Mouse (Mus musculus) erythroblast, adult 5-6 weeks (primary cell): ENCODE results near the gene Kpna1. TPM values are rescaled to one million over a fixed set of nuclear protein-coding genes. Genes with fewer than 3 reads are reported as not detected.
"Not testable (repeated sequence)": the region's sequence is repeated elsewhere in the genome, so short reads cannot be mapped to it uniquely, and the experiment has no call there.

Source experiments
- ATAC-seq: replicated peaks from 2 replicates; pipeline ENCODE4 v1.8.0; 2016; ENCODE audit warnings: moderate number of reproducible peaks, mild to moderate bottlenecking, moderate TSS enrichment, inconsistent platforms; ENCODE audit not compliant: poor library complexity, low FRiP score, severe bottlenecking
- total RNA-seq, 2 experiments: library from RNA; stranded (forward) in 1 of 2; stranded (reverse) in 1 of 2; fragments of 150-400 nt in 1 of 2; fragments of 200-764, 138-1000 nt in 1 of 2; gene quantifications; 2 replicates each; pipeline versions ENCODE4 v1.2.3 to v1.2.4; 2015 to 2017; ENCODE audit warnings: low replicate concordance in 2 of 2

The Kpna1 gene
- total RNA-seq (2015; ENCODE audit: low replicate concordance), result 29.8 and 43.5 TPM in 2 replicates
- total RNA-seq (2017; ENCODE audit: low replicate concordance), result 34.3 and 55.9 TPM in 2 replicates

- not testable (repeated sequence) for ATAC-seq
Measured at GRCm38 (mm10) chr16:35978450-35978849, at the start of gene Kpna1. Gene Kpna1 (plus strand): TSS chr16:35978750.

GRCm38 (mm10) chr16:35932179-35933055 is 46.1 kb upstream of the Kpna1 start:
- ATAC-seq, result no peak

- ATAC-seq, result no peak
Measured at GRCm38 (mm10) chr16:35933181-35933580, 45.4 kb upstream of the Kpna1 start.

GRCm38 (mm10) chr16:35938211-35939151 is 40.1 kb upstream of the Kpna1 start, which contains the start of the genes Parp9 and Dtx3l:
Gene Parp9 (plus strand): TSS chr16:35938470.
Gene Dtx3l (minus strand): TSS chr16:35939151.
- peak; percentile 77 for ATAC-seq

GRCm38 (mm10) chr16:35939261-35939660 is 39.3 kb upstream of the Kpna1 start:
- peak; percentile 50 for ATAC-seq

GRCm38 (mm10) chr16:35939690-35940089 is 38.9 kb upstream of the Kpna1 start:
- peak; percentile 82 for ATAC-seq

GRCm38 (mm10) chr16:35941382-35941781 is 37.2 kb upstream of the Kpna1 start:
- ATAC-seq, result no peak

- no peak for ATAC-seq
Measured at GRCm38 (mm10) chr16:35949264-35949663, 29.3 kb upstream of the Kpna1 start.

- no peak for ATAC-seq
Measured at GRCm38 (mm10) chr16:35951216-35951615, 27.3 kb upstream of the Kpna1 start.

- no peak for ATAC-seq
Measured at GRCm38 (mm10) chr16:35952628-35953130, 25.9 kb upstream of the Kpna1 start.

- not testable (repeated sequence) for ATAC-seq
Measured at GRCm38 (mm10) chr16:35965991-35966390, 12.6 kb upstream of the Kpna1 start.

GRCm38 (mm10) chr16:35966411-35967115 is 12.0 kb upstream of the Kpna1 start:
- ATAC-seq, result no peak

- ATAC-seq, result no peak
Measured at GRCm38 (mm10) chr16:35967319-35967718, 11.2 kb upstream of the Kpna1 start.

GRCm38 (mm10) chr16:35968149-35968548 is 10.4 kb upstream of the Kpna1 start:
- ATAC-seq, result no peak

- no peak for ATAC-seq
Measured at GRCm38 (mm10) chr16:35974021-35974420, 4.5 kb upstream of the Kpna1 start.

- ATAC-seq, result peak; percentile 83
Measured at GRCm38 (mm10) chr16:35981363-35981821, 2.8 kb downstream of the Kpna1 start.

GRCm38 (mm10) chr16:35982506-35982901 is 4.0 kb downstream of the Kpna1 start:
- ATAC-seq, result no peak

GRCm38 (mm10) chr16:35982902-35983516 is 4.5 kb downstream of the Kpna1 start:
- ATAC-seq, result peak; percentile 77
